Mouse (Mus musculus): ENCODE data around the gene Dock2. TPM values are rescaled to one million over a fixed set of nuclear protein-coding genes. Genes with fewer than 3 reads are reported as not detected.

Dock2 gene
- polyA plus RNA-seq, 1 experiment from 2014 or later = 1.2 TPM

GRCm38 (mm10) chr11:34431978-34432377 lies 351.7 kb downstream of the Dock2 start:
- Histone ChIP-seq H3K27ac (no peak overlapping the region), H3K9me3 (no peaks in the 10 kb centered on the region), H3K36me3 (no peaks in the 10 kb centered on the region), H3K27me3 (ENCODE audit: insufficient read depth, poor library complexity, severe bottlenecking) (no peaks in the 10 kb centered on the region), H3K4me3 (no peak overlapping the region), H3K4me1 (no peaks in the 10 kb centered on the region)
- DNase-seq (ENCODE audit: low spot score) = no peak
- WGBS = 76% methylated on average over 2 of the region's 2 CpGs

- no peaks in the 10 kb centered on the region for H3K36me3 ChIP-seq
- H3K4me1 ChIP-seq = no peaks in the 10 kb centered on the region
- 44% methylated on average over 5 of the region's 5 CpGs for WGBS
- no peak for DNase-seq (ENCODE audit: low spot score)
- H3K9me3 ChIP-seq = no peaks in the 10 kb centered on the region
- H3K4me3 ChIP-seq = no peak overlapping the region
- H3K27me3 ChIP-seq (ENCODE audit: insufficient read depth, poor library complexity, severe bottlenecking) = no peaks in the 10 kb centered on the region
- no peak overlapping the region for H3K27ac ChIP-seq
These were observed 352.3 kb downstream of the Dock2 start for GRCm38 (mm10) chr11:34431371-34431770.

- H3K4me1 ChIP-seq = no peaks in the 10 kb centered on the region
- WGBS = 69% methylated on average over 4 of the region's 4 CpGs
- H3K9me3 ChIP-seq = no peaks in the 10 kb centered on the region
- no peaks in the 10 kb centered on the region for H3K27me3 ChIP-seq (ENCODE audit: insufficient read depth, poor library complexity, severe bottlenecking)
- no peak for DNase-seq (ENCODE audit: low spot score)
- H3K27ac ChIP-seq = no peak overlapping the region
- H3K36me3 ChIP-seq = no peaks in the 10 kb centered on the region
- H3K4me3 ChIP-seq = no peak overlapping the region
These were observed 352.8 kb downstream of the Dock2 start for GRCm38 (mm10) chr11:34430940-34431339.

GRCm38 (mm10) chr11:34427212-34427611 lies 356.5 kb downstream of the Dock2 start:
- H3K27ac ChIP-seq = no peak overlapping the region
- H3K9me3 ChIP-seq = no peaks in the 10 kb centered on the region
- H3K4me3 ChIP-seq = no peak overlapping the region
- WGBS = 80% methylated on average over 5 of the region's 5 CpGs
- no peaks in the 10 kb centered on the region for H3K4me1 ChIP-seq
- no peaks in the 10 kb centered on the region for H3K36me3 ChIP-seq
- H3K27me3 ChIP-seq (ENCODE audit: insufficient read depth, poor library complexity, severe bottlenecking) = no peaks in the 10 kb centered on the region
- DNase-seq (ENCODE audit: low spot score) = no peak

GRCm38 (mm10) chr11:34424546-34424945 lies 359.1 kb downstream of the Dock2 start:
- DNase-seq (ENCODE audit: low spot score) = no peak
- WGBS = 92% methylated on average over 1 of the region's 1 CpGs
- no peaks in the 10 kb centered on the region for H3K4me1 ChIP-seq
- no peaks in the 10 kb centered on the region for H3K36me3 ChIP-seq
- no peaks in the 10 kb centered on the region for H3K9me3 ChIP-seq
- H3K27me3 ChIP-seq (ENCODE audit: insufficient read depth, poor library complexity, severe bottlenecking) = 0 out of 2 replicates have a peak, but pooled peaks cover 3% of the 10 kb centered on the region
- H3K4me3 ChIP-seq = no peak overlapping the region
- no peak overlapping the region for H3K27ac ChIP-seq

- no peak for DNase-seq (ENCODE audit: low spot score)
- 79% methylated on average over 6 of the region's 6 CpGs for WGBS
- Histone ChIP-seq H3K9me3 (no peaks in the 10 kb centered on the region), H3K4me3 (no peak overlapping the region), H3K27me3 (ENCODE audit: insufficient read depth, poor library complexity, severe bottlenecking) (0 out of 2 replicates have a peak, but pooled peaks cover 3% of the 10 kb centered on the region), H3K4me1 (peaks cover 5% of the 10 kb centered on the region; the same call in 1 of the 2 replicates), H3K36me3 (no peaks in the 10 kb centered on the region), H3K27ac (no peak overlapping the region)
These were observed 362.6 kb downstream of the Dock2 start for GRCm38 (mm10) chr11:34421061-34421460.

- no peaks in the 10 kb centered on the region for H3K36me3 ChIP-seq
- peaks cover 5% of the 10 kb centered on the region; the same call in 1 of the 2 replicates for H3K4me1 ChIP-seq
- no peaks in the 10 kb centered on the region for H3K9me3 ChIP-seq
- no peak for DNase-seq (ENCODE audit: low spot score)
- no peak overlapping the region for H3K4me3 ChIP-seq
- H3K27ac ChIP-seq = no peak overlapping the region
- 75% methylated on average over 3 of the region's 3 CpGs for WGBS
- 0 out of 2 replicates have a peak, but pooled peaks cover 3% of the 10 kb centered on the region for H3K27me3 ChIP-seq (ENCODE audit: insufficient read depth, poor library complexity, severe bottlenecking)
These were observed 367.1 kb downstream of the Dock2 start for GRCm38 (mm10) chr11:34416619-34416979.

- Histone ChIP-seq H3K4me3 (no peak overlapping the region), H3K27me3 (ENCODE audit: insufficient read depth, poor library complexity, severe bottlenecking) (0 out of 2 replicates have a peak, but pooled peaks cover 3% of the 10 kb centered on the region), H3K9me3 (no peaks in the 10 kb centered on the region), H3K4me1 (peaks cover 5% of the 10 kb centered on the region; the same call in 1 of the 2 replicates), H3K36me3 (no peaks in the 10 kb centered on the region), H3K27ac (no peak overlapping the region)
- WGBS = 64% methylated on average over 9 of the region's 9 CpGs
- no peak for DNase-seq (ENCODE audit: low spot score)
These were observed 367.6 kb downstream of the Dock2 start for GRCm38 (mm10) chr11:34415884-34416618.

GRCm38 (mm10) chr11:34406850-34407249 lies 376.8 kb downstream of the Dock2 start:
- 55% methylated on average over 5 of the region's 5 CpGs for WGBS
- H3K4me3 ChIP-seq = no peak overlapping the region

GRCm38 (mm10) chr11:34406309-34406708 lies 377.4 kb downstream of the Dock2 start:
- no peak overlapping the region for H3K4me3 ChIP-seq
- no peaks in the 10 kb centered on the region for H3K27me3 ChIP-seq (ENCODE audit: insufficient read depth, poor library complexity, severe bottlenecking)
- WGBS = 55% methylated on average over 8 of the region's 8 CpGs

More at GRCm38 (mm10) chr11:34406850-34407249, 376.8 kb downstream of the Dock2 start:
- peaks cover 10% of the 10 kb centered on the region for H3K4me1 ChIP-seq
- no peak for DNase-seq (ENCODE audit: low spot score)
- H3K36me3 ChIP-seq = no peaks in the 10 kb centered on the region
- no peaks in the 10 kb centered on the region for H3K9me3 ChIP-seq
- H3K27ac ChIP-seq = no peak overlapping the region
- no peaks in the 10 kb centered on the region for H3K27me3 ChIP-seq (ENCODE audit: insufficient read depth, poor library complexity, severe bottlenecking)

GRCm38 (mm10) chr11:34405311-34405710 lies 378.4 kb downstream of the Dock2 start:
- Histone ChIP-seq H3K4me3 (no peak overlapping the region), H3K27me3 (ENCODE audit: insufficient read depth, poor library complexity, severe bottlenecking) (no peaks in the 10 kb centered on the region), H3K36me3 (no peaks in the 10 kb centered on the region), H3K9me3 (no peaks in the 10 kb centered on the region), H3K4me1 (peaks cover 10% of the 10 kb centered on the region), H3K27ac (no peak overlapping the region)
- 72% methylated on average over 1 of the region's 1 CpGs for WGBS
- DNase-seq (ENCODE audit: low spot score) = no peak

More at GRCm38 (mm10) chr11:34406309-34406708, 377.4 kb downstream of the Dock2 start:
- Histone ChIP-seq H3K36me3 (no peaks in the 10 kb centered on the region), H3K9me3 (no peaks in the 10 kb centered on the region), H3K4me1 (peaks cover 10% of the 10 kb centered on the region), H3K27ac (no peak overlapping the region)
- no peak for DNase-seq (ENCODE audit: low spot score)

GRCm38 (mm10) chr11:34401343-34401742 lies 382.3 kb downstream of the Dock2 start:
- 90% methylated on average over 8 of the region's 8 CpGs for WGBS
- H3K4me3 ChIP-seq = no peak overlapping the region
- no peaks in the 10 kb centered on the region for H3K27me3 ChIP-seq (ENCODE audit: insufficient read depth, poor library complexity, severe bottlenecking)
- H3K4me1 ChIP-seq = peaks cover 1% of the 10 kb centered on the region; the same call in 1 of the 2 replicates
- H3K9me3 ChIP-seq = no peaks in the 10 kb centered on the region
- H3K36me3 ChIP-seq = no peaks in the 10 kb centered on the region
- H3K27ac ChIP-seq = no peak overlapping the region
- DNase-seq (ENCODE audit: low spot score) = no peak

- H3K36me3 ChIP-seq = no peaks in the 10 kb centered on the region
- H3K27ac ChIP-seq = no peak overlapping the region
- H3K27me3 ChIP-seq (ENCODE audit: insufficient read depth, poor library complexity, severe bottlenecking) = no peaks in the 10 kb centered on the region
- no peaks in the 10 kb centered on the region for H3K9me3 ChIP-seq
- no peak overlapping the region for H3K4me3 ChIP-seq
- no peak for DNase-seq (ENCODE audit: low spot score)
- H3K4me1 ChIP-seq = no peaks in the 10 kb centered on the region
- WGBS = 73% methylated on average over 2 of the region's 2 CpGs
These were observed 385.1 kb downstream of the Dock2 start for GRCm38 (mm10) chr11:34398555-34398954.
